Mouse (Mus musculus): ENCODE data around the gene Bicral. TPM values are rescaled to one million over a fixed set of nuclear protein-coding genes. Genes with fewer than 3 reads are reported as not detected.

Gene Bicral
- polyA plus RNA-seq, 1 experiment, result 11.4 TPM

GRCm38 (mm10) chr17:46782341-46783221 lies 75.7 kb downstream of the Bicral start, which contains the start of gene Rpl7l1:
Gene Rpl7l1 (minus strand): TSS chr17:46782672.
- peak; percentile 95 for DNase-seq
- Histone ChIP-seq H3K27me3 (replicated peaks; ENCODE audit: control insufficient read depth, insufficient read depth, low read length) (no peaks in the 10 kb centered on the region), H3K4me1 (ENCODE audit: control insufficient read depth, insufficient read depth, low read length) (no peaks in the 10 kb centered on the region), H3K4me3 (ENCODE audit: insufficient read depth, low read depth, low read length) (peak within 1 kb of the TSS; percentile 98), H3K36me3 (ENCODE audit: control insufficient read depth, insufficient read depth, low read length) (no peaks in the 10 kb centered on the region; the same call in 1 of the 2 replicates), H3K27ac (ENCODE audit: insufficient read depth, low read depth, low read length) (peak within 1 kb of the TSS; percentile 88)
- TF ChIP-seq CTCF (conservative IDR thresholded peaks at IDR 0.05; ENCODE audit: insufficient read depth, insufficient read length, low read depth, low read length) (peak; percentile 56), POLR2A (IDR thresholded peaks at IDR 0.05; ENCODE audit: low read depth, low read length) (peak; percentile 69)
- under 1% methylated on average over 44 of the region's 44 CpGs for WGBS

GRCm38 (mm10) chr17:46781876-46782275 lies 76.4 kb downstream of the Bicral start:
- Histone ChIP-seq H3K4me3 (ENCODE audit: insufficient read depth, low read depth, low read length) (peak overlapping the region; percentile 98), H3K27ac (ENCODE audit: insufficient read depth, low read depth, low read length) (peak overlapping the region; percentile 86), H3K36me3 (ENCODE audit: control insufficient read depth, insufficient read depth, low read length) (no peaks in the 10 kb centered on the region; the same call in 1 of the 2 replicates), H3K4me1 (ENCODE audit: control insufficient read depth, insufficient read depth, low read length) (no peaks in the 10 kb centered on the region), H3K27me3 (replicated peaks; ENCODE audit: control insufficient read depth, insufficient read depth, low read length) (no peaks in the 10 kb centered on the region)
- no peak for TF ChIP-seq POLR2A (IDR thresholded peaks at IDR 0.05; ENCODE audit: low read depth, low read length)
- no peak for TF ChIP-seq CTCF (conservative IDR thresholded peaks at IDR 0.05; ENCODE audit: insufficient read depth, insufficient read length, low read depth, low read length)
- DNase-seq, result peak; percentile 54
- under 1% methylated on average over 11 of the region's 11 CpGs for WGBS

GRCm38 (mm10) chr17:46776087-46776486 lies 82.2 kb downstream of the Bicral start:
- TF ChIP-seq POLR2A (IDR thresholded peaks at IDR 0.05; ENCODE audit: low read depth, low read length) (no peak), CTCF (conservative IDR thresholded peaks at IDR 0.05; ENCODE audit: insufficient read depth, insufficient read length, low read depth, low read length) (no peak)
- no peaks in the 10 kb centered on the region for H3K27me3 ChIP-seq (replicated peaks; ENCODE audit: control insufficient read depth, insufficient read depth, low read length)
- H3K4me3 ChIP-seq (ENCODE audit: insufficient read depth, low read depth, low read length), result no peak overlapping the region
- H3K4me1 ChIP-seq (ENCODE audit: control insufficient read depth, insufficient read depth, low read length), result peaks cover 7% of the 10 kb centered on the region; the same call in 1 of the 2 replicates
- H3K36me3 ChIP-seq (ENCODE audit: control insufficient read depth, insufficient read depth, low read length), result peaks cover 1% of the 10 kb centered on the region; the same call in 1 of the 2 replicates
- no peak overlapping the region for H3K27ac ChIP-seq (ENCODE audit: insufficient read depth, low read depth, low read length)
- WGBS, result 69% methylated on average over 3 of the region's 3 CpGs
- DNase-seq, result no peak

- Histone ChIP-seq H3K36me3 (ENCODE audit: control insufficient read depth, insufficient read depth, low read length) (peaks cover 1% of the 10 kb centered on the region; the same call in 1 of the 2 replicates), H3K27ac (ENCODE audit: insufficient read depth, low read depth, low read length) (no peak overlapping the region), H3K4me1 (ENCODE audit: control insufficient read depth, insufficient read depth, low read length) (peaks cover 7% of the 10 kb centered on the region; the same call in 1 of the 2 replicates), H3K4me3 (ENCODE audit: insufficient read depth, low read depth, low read length) (no peak overlapping the region), H3K27me3 (replicated peaks; ENCODE audit: control insufficient read depth, insufficient read depth, low read length) (no peaks in the 10 kb centered on the region)
- 90% methylated on average over 9 of the region's 9 CpGs for WGBS
- DNase-seq, result no peak
- TF ChIP-seq CTCF (conservative IDR thresholded peaks at IDR 0.05; ENCODE audit: insufficient read depth, insufficient read length, low read depth, low read length) (no peak), POLR2A (IDR thresholded peaks at IDR 0.05; ENCODE audit: low read depth, low read length) (no peak)
Measured at GRCm38 (mm10) chr17:46775070-46775469, 83.2 kb downstream of the Bicral start.

GRCm38 (mm10) chr17:46774131-46774472 lies 84.2 kb downstream of the Bicral start:
- Histone ChIP-seq H3K4me1 (ENCODE audit: control insufficient read depth, insufficient read depth, low read length) (peaks cover 7% of the 10 kb centered on the region; the same call in 1 of the 2 replicates), H3K4me3 (ENCODE audit: insufficient read depth, low read depth, low read length) (no peak overlapping the region), H3K27me3 (replicated peaks; ENCODE audit: control insufficient read depth, insufficient read depth, low read length) (no peaks in the 10 kb centered on the region), H3K27ac (ENCODE audit: insufficient read depth, low read depth, low read length) (no peak overlapping the region), H3K36me3 (ENCODE audit: control insufficient read depth, insufficient read depth, low read length) (peaks cover 1% of the 10 kb centered on the region; the same call in 1 of the 2 replicates)
- TF ChIP-seq CTCF (conservative IDR thresholded peaks at IDR 0.05; ENCODE audit: insufficient read depth, insufficient read length, low read depth, low read length) (no peak), POLR2A (IDR thresholded peaks at IDR 0.05; ENCODE audit: low read depth, low read length) (no peak)
- DNase-seq, result no peak
- 42% methylated on average over 2 of the region's 2 CpGs for WGBS

GRCm38 (mm10) chr17:46773278-46774130 lies 84.8 kb downstream of the Bicral start:
- peak overlapping the region; percentile 89 for H3K4me3 ChIP-seq (ENCODE audit: insufficient read depth, low read depth, low read length)
- no peaks in the 10 kb centered on the region for H3K27me3 ChIP-seq (replicated peaks; ENCODE audit: control insufficient read depth, insufficient read depth, low read length)
- peaks cover 7% of the 10 kb centered on the region; the same call in 1 of the 2 replicates for H3K4me1 ChIP-seq (ENCODE audit: control insufficient read depth, insufficient read depth, low read length)
- H3K27ac ChIP-seq (ENCODE audit: insufficient read depth, low read depth, low read length), result peak overlapping the region; percentile 47
- WGBS, result 6% methylated on average over 20 of the region's 20 CpGs
- DNase-seq, result peak; percentile 45
- TF ChIP-seq POLR2A (IDR thresholded peaks at IDR 0.05; ENCODE audit: low read depth, low read length) (no peak), CTCF (conservative IDR thresholded peaks at IDR 0.05; ENCODE audit: insufficient read depth, insufficient read length, low read depth, low read length) (peak; percentile 22; the same call in 1 of the 2 replicates)
- peaks cover 1% of the 10 kb centered on the region; the same call in 1 of the 2 replicates for H3K36me3 ChIP-seq (ENCODE audit: control insufficient read depth, insufficient read depth, low read length)
